Mouse (Mus musculus) intestine, embryonic 14.5 days (tissue): ENCODE data around the gene Olfr559. TPM values are rescaled to one million over a fixed set of nuclear protein-coding genes. Genes with fewer than 3 reads are reported as not detected.

ENCODE experiments used
- ATAC-seq: fragments of 200-750 bp; cut with Nextera tagmentation; replicated peaks from 2 replicates; pipeline ENCODE4 v1.8.0; 2017; ENCODE audit warnings: low read depth, moderate number of reproducible peaks, moderate TSS enrichment, moderate library complexity; ENCODE audit not compliant: low FRiP score, low TSS enrichment
- DNase-seq: peaks from one replicate; pipeline ENCODE4 v3.0.0-alpha.2; 2018; ENCODE audit warnings: low spot score
- H3K27ac ChIP-seq: fragments of 300-500 bp; sonication (generic); 2 replicates; pipeline ENCODE4 v1.5.1; 2014; ENCODE audit warnings: low read depth, mild to moderate bottlenecking, control low read depth
- H3K27me3 ChIP-seq: fragments of 300-500 bp; sonication (generic); replicated peaks from 2 replicates; pipeline ENCODE4 v1.6.1; 2014; ENCODE audit warnings: low read length, control low read depth; ENCODE audit not compliant: control insufficient read depth, insufficient read depth
- H3K36me3 ChIP-seq: fragments of 300-500 bp; sonication (generic); 2 replicates; pipeline ENCODE4 v1.6.1; 2014; ENCODE audit warnings: low read length, control low read depth; ENCODE audit not compliant: control insufficient read depth, insufficient read depth
- H3K4me1 ChIP-seq: fragments of 300-500 bp; sonication (generic); replicated peaks from 2 replicates; pipeline ENCODE4 v1.6.1; 2014; ENCODE audit warnings: low read length, control low read depth, mixed read lengths; ENCODE audit not compliant: control insufficient read depth, insufficient read depth
- H3K4me2 ChIP-seq: fragments of 300-500 bp; sonication (generic); 2 replicates; pipeline ENCODE4 v1.6.1; 2014; ENCODE audit warnings: low read length
- H3K4me3 ChIP-seq: fragments of 300-500 bp; sonication (generic); 2 replicates; pipeline ENCODE4 v1.5.1; 2014; ENCODE audit warnings: low read depth, low read length, control low read depth, mixed read lengths
- H3K9ac ChIP-seq: fragments of 300-500 bp; sonication (generic); 2 replicates; pipeline ENCODE4 v1.6.1; 2014; ENCODE audit warnings: mild to moderate bottlenecking, low read length
- H3K9me3 ChIP-seq: fragments of 300-500 bp; sonication (generic); 2 replicates; pipeline ENCODE4 v1.6.1; 2016; ENCODE audit warnings: low read length, control low read depth; ENCODE audit not compliant: control insufficient read depth
- WGBS: fragments of 180-500 bp; shearing (Covaris S2); extraction: QIAGEN DNeasy Blood & Tissue Kit; methylation state at CpG from one replicate; pipeline ENCODE4 v1.1.7; 2014; 5-methylcytosine and 5-hydroxymethylcytosine counted together
- polyA plus RNA-seq: library from polyadenylated mRNA; unstranded; fragments of >200 nt; fragmentation: Nextera tagmentation; extraction: Ambion mirVana; gene quantifications from 2 replicates; pipeline ENCODE4 v1.2.1, GENCODE M21; 2014

The Olfr559 gene
- polyA plus RNA-seq: not detected in 2 replicates

- H3K9ac ChIP-seq: no peak within 1 kb of the TSS
- no peaks in the 10 kb centered on the region for H3K9me3 ChIP-seq
- no peaks in the 10 kb centered on the region for H3K27me3 ChIP-seq
- no peaks in the 10 kb centered on the region for H3K36me3 ChIP-seq
- DNase-seq: no peak
- no peaks in the 10 kb centered on the region for H3K4me1 ChIP-seq
- no peak for ATAC-seq
- H3K4me3 ChIP-seq: no peak within 1 kb of the TSS
- H3K4me2 ChIP-seq: no peak within 1 kb of the TSS
- H3K27ac ChIP-seq: no peak within 1 kb of the TSS
Observed at GRCm38 (mm10) chr7:102727391-102727790, at the start of gene Olfr559. Olfr559 (minus strand) TSS chr7:102727491.

- H3K4me2 ChIP-seq: no peak within 1 kb of the TSS
- H3K9ac ChIP-seq: no peak within 1 kb of the TSS
- DNase-seq (no peak), ATAC-seq (no peak)
- no peaks in the 10 kb centered on the region for H3K9me3 ChIP-seq
- no peaks in the 10 kb centered on the region for H3K27me3 ChIP-seq
- no peaks in the 10 kb centered on the region for H3K36me3 ChIP-seq
- 73% methylated on average over 2 of the region's 2 CpGs for WGBS
- no peak within 1 kb of the TSS for H3K27ac ChIP-seq
- H3K4me1 ChIP-seq: no peaks in the 10 kb centered on the region
- H3K4me3 ChIP-seq: no peak within 1 kb of the TSS
Observed at GRCm38 (mm10) chr7:102770921-102771320, 43.6 kb upstream of the Olfr559 start, which contains the start of gene Olfr561. Olfr561 (plus strand) TSS chr7:102771221.

GRCm38 (mm10) chr7:102759266-102759665 is 32.0 kb upstream of the Olfr559 start, which contains the start of the genes Olfr560 and Olfr78:
Olfr560 (minus strand) TSS chr7:102759366.
Olfr78 (minus strand) TSS chr7:102759471.
- ATAC-seq (no peak), DNase-seq (no peak)
- 58% methylated on average over 4 of the region's 4 CpGs for WGBS
- H3K9me3 ChIP-seq: no peaks in the 10 kb centered on the region
- H3K4me3 ChIP-seq: no peak within 1 kb of the TSS
- H3K27me3 ChIP-seq: no peaks in the 10 kb centered on the region
- no peaks in the 10 kb centered on the region for H3K36me3 ChIP-seq
- no peak within 1 kb of the TSS for H3K27ac ChIP-seq
- no peak within 1 kb of the TSS for H3K9ac ChIP-seq
- H3K4me2 ChIP-seq: no peak within 1 kb of the TSS
- no peaks in the 10 kb centered on the region for H3K4me1 ChIP-seq

- H3K9me3 ChIP-seq: no peaks in the 10 kb centered on the region
- H3K9ac ChIP-seq: no peak overlapping the region
- H3K4me3 ChIP-seq: no peak overlapping the region
- no peaks in the 10 kb centered on the region for H3K4me1 ChIP-seq
- 10% methylated on average over 1 of the region's 1 CpGs for WGBS
- no peak overlapping the region for H3K27ac ChIP-seq
- no peak overlapping the region for H3K4me2 ChIP-seq
- H3K27me3 ChIP-seq: no peaks in the 10 kb centered on the region
- no peaks in the 10 kb centered on the region for H3K36me3 ChIP-seq
- ATAC-seq (no peak), DNase-seq (no peak)
Observed at GRCm38 (mm10) chr7:102752086-102752485, 24.8 kb upstream of the Olfr559 start.

GRCm38 (mm10) chr7:102737705-102738104 is 10.4 kb upstream of the Olfr559 start:
- Histone ChIP-seq H3K27ac (no peak overlapping the region), H3K4me2 (no peak overlapping the region), H3K27me3 (no peaks in the 10 kb centered on the region), H3K9ac (no peak overlapping the region), H3K4me3 (no peak overlapping the region), H3K4me1 (no peaks in the 10 kb centered on the region), H3K36me3 (no peaks in the 10 kb centered on the region), H3K9me3 (no peaks in the 10 kb centered on the region)
- ATAC-seq (no peak), DNase-seq (no peak)
- WGBS: 43% methylated on average over 2 of the region's 2 CpGs

GRCm38 (mm10) chr7:102733793-102734192 is 6.5 kb upstream of the Olfr559 start:
- DNase-seq (no peak), ATAC-seq (no peak)
- 27% methylated on average over 1 of the region's 1 CpGs for WGBS

GRCm38 (mm10) chr7:102718970-102719369 is 8.3 kb downstream of the Olfr559 start, which contains the start of gene Olfr33:
Olfr33 (minus strand) TSS chr7:102719070.
- Histone ChIP-seq H3K36me3 (no peaks in the 10 kb centered on the region), H3K4me1 (no peaks in the 10 kb centered on the region), H3K27me3 (no peaks in the 10 kb centered on the region), H3K4me3 (no peak within 1 kb of the TSS), H3K27ac (no peak within 1 kb of the TSS), H3K9me3 (no peaks in the 10 kb centered on the region), H3K4me2 (no peak within 1 kb of the TSS), H3K9ac (no peak within 1 kb of the TSS)
- 50% methylated on average over 1 of the region's 1 CpGs for WGBS
- ATAC-seq (no peak), DNase-seq (no peak)

More at GRCm38 (mm10) chr7:102733793-102734192, 6.5 kb upstream of the Olfr559 start:
- no peaks in the 10 kb centered on the region for H3K4me1 ChIP-seq
- no peak overlapping the region for H3K9ac ChIP-seq
- no peak overlapping the region for H3K27ac ChIP-seq
- H3K4me3 ChIP-seq: no peak overlapping the region
- H3K9me3 ChIP-seq: no peaks in the 10 kb centered on the region
- no peak overlapping the region for H3K4me2 ChIP-seq
- H3K36me3 ChIP-seq: no peaks in the 10 kb centered on the region
- H3K27me3 ChIP-seq: no peaks in the 10 kb centered on the region

GRCm38 (mm10) chr7:102701915-102702314 is 25.4 kb downstream of the Olfr559 start, which contains the start of gene Olfr558:
Olfr558 (plus strand) TSS chr7:102702215.
- ATAC-seq (no peak), DNase-seq (no peak)
- Histone ChIP-seq H3K36me3 (no peaks in the 10 kb centered on the region), H3K4me3 (no peak within 1 kb of the TSS), H3K27me3 (no peaks in the 10 kb centered on the region), H3K9me3 (no peaks in the 10 kb centered on the region), H3K27ac (no peak within 1 kb of the TSS), H3K9ac (no peak within 1 kb of the TSS), H3K4me1 (no peaks in the 10 kb centered on the region), H3K4me2 (no peak within 1 kb of the TSS)

GRCm38 (mm10) chr7:102698461-102698860 is 28.8 kb downstream of the Olfr559 start:
- no peak for ATAC-seq
- Histone ChIP-seq H3K27me3 (no peaks in the 10 kb centered on the region), H3K27ac (no peak overlapping the region), H3K36me3 (no peaks in the 10 kb centered on the region), H3K4me3 (no peak overlapping the region), H3K9me3 (no peaks in the 10 kb centered on the region), H3K9ac (no peak overlapping the region), H3K4me2 (no peak overlapping the region), H3K4me1 (no peaks in the 10 kb centered on the region)
- no peak for DNase-seq
- 87% methylated on average over 7 of the region's 7 CpGs for WGBS
